Mouse (Mus musculus): ENCODE measurements around the gene Gzmm. TPM values are rescaled to one million over a fixed set of nuclear protein-coding genes. Genes with fewer than 3 reads are reported as not detected.
A peak's percentile ranks its signal among the peaks of the same experiment; 100 is the strongest.

The Gzmm gene
- polyA plus RNA-seq, 1 experiment from 2014 or later: 0.73 TPM

DNA sequence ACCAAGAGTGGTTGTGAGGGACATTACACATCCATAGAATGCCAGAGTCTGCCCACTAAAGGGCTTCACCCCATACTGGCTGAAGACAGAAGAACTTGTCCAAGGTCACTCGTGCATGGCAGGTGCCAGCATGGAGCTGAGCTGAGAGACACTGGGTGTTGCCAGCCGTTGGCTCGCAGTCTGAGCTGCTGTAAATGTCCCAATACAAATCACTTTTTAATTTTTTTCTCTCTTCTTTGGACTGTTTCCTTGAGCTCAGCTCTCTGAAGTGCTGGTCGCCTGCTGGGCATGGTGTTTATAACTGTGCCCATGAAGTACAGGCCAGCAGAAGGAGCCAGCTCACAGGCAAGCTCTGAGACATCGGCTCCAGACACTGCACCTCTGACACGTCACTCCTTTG is 34.2 kb downstream of the Gzmm start:
- no peak overlapping the region for H3K27ac ChIP-seq (ENCODE audit: low read depth, low read length)
- no peak overlapping the region for H3K4me3 ChIP-seq (ENCODE audit: low read depth, low read length)
- peaks cover 12% of the 10 kb centered on the region for H3K27me3 ChIP-seq (ENCODE audit: control insufficient read depth, insufficient read depth, low read length)
- H3K9ac ChIP-seq (ENCODE audit: low read depth, low read length): no peak overlapping the region
- no peaks in the 10 kb centered on the region for H3K4me1 ChIP-seq (replicated peaks; ENCODE audit: control insufficient read depth, insufficient read depth, low read length)
- WGBS: 59% methylated on average over 6 of the region's 6 CpGs
- DNase-seq (ENCODE audit: low spot score) (no peak), ATAC-seq (ENCODE audit: low FRiP score) (no peak)
- H3K4me2 ChIP-seq (replicated peaks; ENCODE audit: low read depth, low read length): no peak overlapping the region
- no peaks in the 10 kb centered on the region for H3K36me3 ChIP-seq (ENCODE audit: control insufficient read depth, insufficient read depth, low read length)
- no peaks in the 10 kb centered on the region for H3K9me3 ChIP-seq (ENCODE audit: control insufficient read depth, low read length)

DNA sequence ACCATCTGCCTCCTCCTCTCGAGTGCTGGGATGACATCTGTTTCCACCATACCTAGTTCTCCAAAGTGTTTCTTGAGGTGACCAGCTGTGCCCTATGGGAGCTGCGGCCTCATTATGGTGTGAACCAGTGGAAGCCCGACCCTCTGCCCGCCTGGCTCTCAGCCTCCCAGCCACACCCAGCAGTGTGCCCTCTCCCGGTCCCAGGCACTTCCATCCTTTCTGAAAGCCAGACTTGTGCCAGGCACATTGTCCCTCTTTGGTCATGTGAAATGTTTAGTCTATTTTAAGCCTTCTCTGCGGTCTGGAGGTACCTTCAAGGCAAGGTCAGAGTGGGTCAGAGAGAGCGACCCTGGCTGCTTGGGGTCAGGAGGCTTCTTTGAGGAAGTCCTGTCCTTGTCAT is 34.9 kb downstream of the Gzmm start:
- no peak overlapping the region for H3K4me2 ChIP-seq (replicated peaks; ENCODE audit: low read depth, low read length)
- DNase-seq (ENCODE audit: low spot score): no peak
- 78% methylated on average over 7 of the region's 7 CpGs for WGBS
- H3K9me3 ChIP-seq (ENCODE audit: control insufficient read depth, low read length): no peaks in the 10 kb centered on the region
- H3K27me3 ChIP-seq (ENCODE audit: control insufficient read depth, insufficient read depth, low read length): peaks cover 7% of the 10 kb centered on the region
- H3K36me3 ChIP-seq (ENCODE audit: control insufficient read depth, insufficient read depth, low read length): no peaks in the 10 kb centered on the region
- no peaks in the 10 kb centered on the region for H3K4me1 ChIP-seq (replicated peaks; ENCODE audit: control insufficient read depth, insufficient read depth, low read length)
- H3K27ac ChIP-seq (ENCODE audit: low read depth, low read length): no peak overlapping the region
- no peak overlapping the region for H3K4me3 ChIP-seq (ENCODE audit: low read depth, low read length)
- ATAC-seq (ENCODE audit: low FRiP score): no peak
- no peak overlapping the region for H3K9ac ChIP-seq (ENCODE audit: low read depth, low read length)

DNA sequence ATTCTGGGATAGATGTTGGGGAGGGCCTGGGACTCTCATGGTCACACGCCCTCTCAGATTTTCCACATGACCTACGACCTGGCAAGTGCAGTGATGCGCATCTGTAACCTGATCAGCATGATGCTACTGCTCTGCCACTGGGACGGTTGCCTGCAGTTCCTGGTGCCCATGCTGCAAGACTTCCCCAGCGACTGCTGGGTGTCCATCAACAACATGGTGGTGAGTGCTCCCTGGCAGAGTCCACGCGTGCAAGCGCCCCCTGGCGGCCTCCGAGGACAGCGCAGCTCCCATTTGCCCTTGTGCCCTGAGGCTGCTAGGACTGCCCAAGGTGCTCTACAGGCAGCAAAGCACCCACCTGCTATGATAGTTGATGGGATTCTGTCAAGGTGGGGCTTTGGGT is 37.3 kb downstream of the Gzmm start:
- H3K36me3 ChIP-seq (ENCODE audit: control insufficient read depth, insufficient read depth, low read length): no peaks in the 10 kb centered on the region
- H3K4me3 ChIP-seq (ENCODE audit: low read depth, low read length): no peak overlapping the region
- H3K27me3 ChIP-seq (ENCODE audit: control insufficient read depth, insufficient read depth, low read length): no peaks in the 10 kb centered on the region
- WGBS: 34% methylated on average over 11 of the region's 11 CpGs
- H3K4me2 ChIP-seq (replicated peaks; ENCODE audit: low read depth, low read length): no peak overlapping the region
- ATAC-seq (ENCODE audit: low FRiP score): no peak
- H3K9me3 ChIP-seq (ENCODE audit: control insufficient read depth, low read length): no peaks in the 10 kb centered on the region
- no peak overlapping the region for H3K27ac ChIP-seq (ENCODE audit: low read depth, low read length)
- no peak overlapping the region for H3K9ac ChIP-seq (ENCODE audit: low read depth, low read length)
- DNase-seq (ENCODE audit: low spot score): peak; percentile 44
- H3K4me1 ChIP-seq (replicated peaks; ENCODE audit: control insufficient read depth, insufficient read depth, low read length): no peaks in the 10 kb centered on the region

DNA sequence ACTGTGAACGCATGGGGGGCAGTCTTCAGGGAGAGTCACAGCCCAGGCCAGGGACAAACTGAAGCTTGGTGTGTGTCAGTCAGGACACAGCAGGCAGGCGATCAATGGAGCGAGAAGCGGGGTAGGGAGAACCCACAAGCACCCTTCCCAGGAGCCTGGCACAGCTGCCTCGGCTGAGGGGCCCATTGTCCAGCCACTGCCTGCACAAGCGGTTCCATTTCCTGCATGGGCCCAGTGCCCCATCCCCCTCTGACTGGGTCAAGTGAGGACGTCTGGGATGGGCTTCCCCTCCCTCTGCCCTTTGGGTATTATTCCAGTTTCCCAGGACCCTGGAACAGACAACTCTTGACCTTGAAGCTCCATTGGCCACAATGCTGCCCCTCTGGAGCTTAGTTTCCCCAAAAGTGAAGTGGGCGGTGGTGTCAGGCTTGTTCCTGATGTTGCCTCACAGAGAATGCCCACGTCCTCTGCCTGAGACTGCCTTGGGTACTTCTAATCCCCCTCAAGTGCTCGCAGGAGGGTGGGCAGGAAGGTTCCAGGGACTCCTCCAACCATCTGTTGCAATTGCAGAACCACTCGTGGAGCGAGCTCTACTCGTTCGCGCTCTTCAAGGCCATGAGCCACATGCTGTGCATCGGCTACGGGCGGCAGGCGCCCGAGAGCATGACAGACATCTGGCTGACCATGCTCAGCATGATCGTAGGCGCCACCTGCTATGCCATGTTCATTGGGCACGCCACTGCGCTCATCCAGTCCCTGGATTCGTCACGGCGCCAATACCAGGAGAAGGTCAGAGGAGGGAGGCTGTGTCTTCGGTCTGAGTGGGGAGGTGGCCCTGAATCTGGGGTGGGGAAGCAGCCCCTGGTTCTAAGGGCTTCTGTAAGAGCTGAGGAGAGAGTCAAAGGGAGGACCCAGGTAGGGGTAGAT is 39.8 kb downstream of the Gzmm start:
- H3K27me3 ChIP-seq (ENCODE audit: control insufficient read depth, insufficient read depth, low read length): no peaks in the 10 kb centered on the region
- no peak overlapping the region for H3K4me3 ChIP-seq (ENCODE audit: low read depth, low read length)
- H3K4me1 ChIP-seq (replicated peaks; ENCODE audit: control insufficient read depth, insufficient read depth, low read length): no peaks in the 10 kb centered on the region
- H3K9ac ChIP-seq (ENCODE audit: low read depth, low read length): no peak overlapping the region
- H3K36me3 ChIP-seq (ENCODE audit: control insufficient read depth, insufficient read depth, low read length): no peaks in the 10 kb centered on the region
- DNase-seq (ENCODE audit: low spot score) (no peak), ATAC-seq (ENCODE audit: low FRiP score) (no peak)
- H3K4me2 ChIP-seq (replicated peaks; ENCODE audit: low read depth, low read length): no peak overlapping the region
- H3K9me3 ChIP-seq (ENCODE audit: control insufficient read depth, low read length): no peaks in the 10 kb centered on the region
- no peak overlapping the region for H3K27ac ChIP-seq (ENCODE audit: low read depth, low read length)
- 75% methylated on average over 28 of the region's 28 CpGs for WGBS

DNA sequence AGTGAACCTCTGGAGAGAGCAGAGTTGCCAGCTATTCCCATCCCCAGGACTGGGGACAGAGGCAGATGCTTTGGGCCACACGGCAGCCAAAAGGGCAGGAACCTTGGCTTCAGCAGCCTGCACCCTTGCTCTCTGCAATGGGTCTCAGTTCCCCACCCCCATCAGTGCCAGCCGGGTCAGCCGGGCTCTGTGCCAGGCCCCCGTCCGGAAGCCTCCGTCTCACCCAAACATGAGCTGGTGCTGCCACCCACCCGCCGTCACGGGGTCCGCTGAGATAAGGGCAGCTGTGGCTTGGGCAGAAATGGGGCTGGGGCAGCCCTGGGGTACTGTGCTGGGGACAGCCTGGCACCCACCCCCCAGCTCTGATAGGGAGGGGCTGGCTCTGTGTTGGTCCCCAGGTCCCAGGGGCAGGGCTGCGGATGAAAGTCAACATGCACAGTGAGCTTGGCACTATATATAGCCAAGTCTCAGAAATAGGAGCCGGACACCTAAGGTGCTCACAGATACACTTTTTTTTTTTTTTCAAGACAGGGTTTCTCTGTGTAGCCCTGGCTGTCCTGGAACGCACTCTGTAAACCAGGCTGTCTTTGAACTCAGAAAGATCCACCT is 40.6 kb downstream of the Gzmm start:
- Histone ChIP-seq H3K27ac (ENCODE audit: low read depth, low read length) (no peak overlapping the region), H3K4me2 (replicated peaks; ENCODE audit: low read depth, low read length) (no peak overlapping the region), H3K4me1 (replicated peaks; ENCODE audit: control insufficient read depth, insufficient read depth, low read length) (no peaks in the 10 kb centered on the region), H3K9me3 (ENCODE audit: control insufficient read depth, low read length) (no peaks in the 10 kb centered on the region), H3K9ac (ENCODE audit: low read depth, low read length) (no peak overlapping the region), H3K4me3 (ENCODE audit: low read depth, low read length) (no peak overlapping the region), H3K27me3 (ENCODE audit: control insufficient read depth, insufficient read depth, low read length) (no peaks in the 10 kb centered on the region), H3K36me3 (ENCODE audit: control insufficient read depth, insufficient read depth, low read length) (peaks cover 2% of the 10 kb centered on the region; the same call in 1 of the 2 replicates)
- 91% methylated on average over 13 of the region's 13 CpGs for WGBS
- DNase-seq (ENCODE audit: low spot score) (no peak), ATAC-seq (ENCODE audit: low FRiP score) (no peak)

DNA sequence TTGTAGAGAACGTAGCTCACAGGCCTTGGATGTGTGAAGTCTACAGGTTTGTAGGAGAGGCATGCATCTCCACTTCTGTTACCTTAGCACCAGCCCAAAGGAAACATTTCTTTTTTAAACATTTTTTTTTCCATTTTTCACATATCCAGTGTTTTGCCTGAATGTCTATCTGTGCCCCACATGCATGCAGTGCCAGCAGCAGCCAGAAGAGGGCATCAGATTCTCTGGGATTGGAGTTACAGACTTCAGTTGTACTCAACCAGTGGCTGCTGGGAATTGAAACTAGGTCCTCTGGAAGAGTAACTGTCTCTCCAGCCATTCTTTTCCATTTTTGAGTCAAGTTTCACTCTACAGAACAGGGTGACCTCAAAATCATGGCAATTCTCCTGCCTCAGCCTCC is 43.7 kb downstream of the Gzmm start:
- H3K9me3 ChIP-seq (ENCODE audit: control insufficient read depth, low read length): no peaks in the 10 kb centered on the region
- no peak overlapping the region for H3K27ac ChIP-seq (ENCODE audit: low read depth, low read length)
- ATAC-seq (ENCODE audit: low FRiP score): no peak
- H3K9ac ChIP-seq (ENCODE audit: low read depth, low read length): no peak overlapping the region
- no peaks in the 10 kb centered on the region for H3K4me1 ChIP-seq (replicated peaks; ENCODE audit: control insufficient read depth, insufficient read depth, low read length)
- peaks cover 10% of the 10 kb centered on the region for H3K36me3 ChIP-seq (ENCODE audit: control insufficient read depth, insufficient read depth, low read length)
- 100% methylated on average over 1 of the region's 1 CpGs for WGBS
- no peak overlapping the region for H3K4me2 ChIP-seq (replicated peaks; ENCODE audit: low read depth, low read length)
- H3K27me3 ChIP-seq (ENCODE audit: control insufficient read depth, insufficient read depth, low read length): peaks cover 7% of the 10 kb centered on the region
- H3K4me3 ChIP-seq (ENCODE audit: low read depth, low read length): no peak overlapping the region
- DNase-seq (ENCODE audit: low spot score): peak; percentile 51

DNA sequence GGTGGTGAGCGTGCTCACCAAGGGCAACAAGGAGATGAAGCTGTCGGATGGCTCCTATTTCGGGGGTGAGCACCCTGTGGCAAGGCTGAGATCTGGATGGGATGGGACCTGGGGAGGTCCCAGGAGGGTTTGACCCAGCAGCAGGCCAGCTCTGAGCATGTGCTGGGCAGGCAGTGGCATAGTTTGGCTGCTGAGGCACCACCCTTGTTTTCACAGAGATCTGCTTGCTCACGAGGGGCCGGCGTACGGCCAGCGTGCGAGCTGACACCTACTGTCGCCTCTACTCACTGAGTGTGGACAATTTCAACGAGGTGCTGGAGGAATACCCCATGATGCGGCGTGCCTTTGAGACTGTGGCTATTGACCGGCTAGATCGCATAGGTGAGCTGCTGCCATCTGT is 45.0 kb downstream of the Gzmm start:
- Histone ChIP-seq H3K9ac (ENCODE audit: low read depth, low read length) (no peak overlapping the region), H3K9me3 (ENCODE audit: control insufficient read depth, low read length) (no peaks in the 10 kb centered on the region), H3K4me2 (replicated peaks; ENCODE audit: low read depth, low read length) (no peak overlapping the region), H3K36me3 (ENCODE audit: control insufficient read depth, insufficient read depth, low read length) (peaks cover 17% of the 10 kb centered on the region), H3K27ac (ENCODE audit: low read depth, low read length) (no peak overlapping the region), H3K27me3 (ENCODE audit: control insufficient read depth, insufficient read depth, low read length) (peaks cover 7% of the 10 kb centered on the region), H3K4me1 (replicated peaks; ENCODE audit: control insufficient read depth, insufficient read depth, low read length) (no peaks in the 10 kb centered on the region), H3K4me3 (ENCODE audit: low read depth, low read length) (no peak overlapping the region)
- no peak for ATAC-seq (ENCODE audit: low FRiP score)
- no peak for DNase-seq (ENCODE audit: low spot score)
- WGBS: 94% methylated on average over 15 of the region's 15 CpGs

DNA sequence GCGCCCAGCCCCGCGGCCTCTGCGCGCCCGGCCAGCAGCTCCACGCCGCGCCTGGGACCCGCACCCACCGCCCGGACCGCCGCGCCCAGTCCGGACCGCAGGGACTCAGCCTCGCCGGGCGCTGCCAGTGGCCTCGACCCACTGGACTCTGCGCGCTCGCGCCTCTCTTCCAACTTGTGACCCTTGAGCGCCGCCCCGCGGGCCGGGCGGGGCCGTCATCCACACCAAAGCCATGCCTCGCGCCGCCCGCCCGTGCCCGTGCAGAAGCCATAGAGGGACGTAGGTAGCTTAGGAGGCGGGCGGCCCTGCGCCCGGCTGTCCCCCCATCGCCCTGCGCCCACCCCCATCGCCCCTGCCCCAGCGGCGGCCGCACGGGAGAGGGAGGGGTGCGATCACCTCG is 46.5 kb downstream of the Gzmm start:
- H3K9me3 ChIP-seq (ENCODE audit: control insufficient read depth, low read length): no peaks in the 10 kb centered on the region
- peaks cover 32% of the 10 kb centered on the region for H3K36me3 ChIP-seq (ENCODE audit: control insufficient read depth, insufficient read depth, low read length)
- peak; percentile 37 for DNase-seq (ENCODE audit: low spot score)
- no peak overlapping the region for H3K4me3 ChIP-seq (ENCODE audit: low read depth, low read length)
- no peak overlapping the region for H3K9ac ChIP-seq (ENCODE audit: low read depth, low read length)
- ATAC-seq (ENCODE audit: low FRiP score): no peak
- H3K4me2 ChIP-seq (replicated peaks; ENCODE audit: low read depth, low read length): no peak overlapping the region
- peaks cover 7% of the 10 kb centered on the region for H3K27me3 ChIP-seq (ENCODE audit: control insufficient read depth, insufficient read depth, low read length)
- H3K27ac ChIP-seq (ENCODE audit: low read depth, low read length): no peak overlapping the region
- WGBS: 20% methylated on average over 30 of the region's 52 CpGs
- no peaks in the 10 kb centered on the region for H3K4me1 ChIP-seq (replicated peaks; ENCODE audit: control insufficient read depth, insufficient read depth, low read length)

DNA sequence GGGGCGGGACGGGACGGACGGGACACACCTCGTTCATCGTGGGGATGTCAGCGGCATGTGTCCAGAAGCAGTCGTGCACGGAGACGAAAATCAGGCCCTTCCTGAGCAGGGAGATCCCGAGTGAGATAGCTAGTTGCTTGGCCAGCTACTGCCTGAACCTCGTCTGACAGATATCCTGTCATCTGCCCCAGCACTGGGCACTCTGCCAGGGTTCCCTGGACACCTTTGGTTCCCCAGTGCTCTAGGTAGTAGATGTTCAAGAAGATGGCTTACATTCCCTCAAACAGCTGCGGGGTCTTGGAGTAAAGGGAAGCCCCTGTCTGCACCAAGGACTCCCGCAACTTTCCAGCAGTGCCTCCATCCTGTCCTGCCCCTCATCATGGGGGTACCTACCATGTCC is 47.9 kb downstream of the Gzmm start:
- 95% methylated on average over 14 of the region's 14 CpGs for WGBS
- Histone ChIP-seq H3K4me2 (replicated peaks; ENCODE audit: low read depth, low read length) (no peak overlapping the region), H3K27me3 (ENCODE audit: control insufficient read depth, insufficient read depth, low read length) (peaks cover 7% of the 10 kb centered on the region), H3K36me3 (ENCODE audit: control insufficient read depth, insufficient read depth, low read length) (peaks cover 36% of the 10 kb centered on the region), H3K9ac (ENCODE audit: low read depth, low read length) (no peak overlapping the region), H3K9me3 (ENCODE audit: control insufficient read depth, low read length) (no peaks in the 10 kb centered on the region), H3K27ac (ENCODE audit: low read depth, low read length) (no peak overlapping the region), H3K4me3 (ENCODE audit: low read depth, low read length) (no peak overlapping the region), H3K4me1 (replicated peaks; ENCODE audit: control insufficient read depth, insufficient read depth, low read length) (no peaks in the 10 kb centered on the region)
- ATAC-seq (ENCODE audit: low FRiP score) (no peak), DNase-seq (ENCODE audit: low spot score) (no peak)

Data from hindbrain, embryonic 11.5 days (tissue).